Mouse (Mus musculus) hindbrain, embryonic 14.5 days (tissue): Measurements from ENCODE around the gene Mus81. TPM values are rescaled to one million over a fixed set of nuclear protein-coding genes. Genes with fewer than 3 reads are reported as not detected.

Source experiments
- ATAC-seq: fragments of 200-750 bp; cut with Nextera tagmentation; 2 replicates; pipeline ENCODE4 v1.8.0; 2017; ENCODE audit warnings: moderate number of reproducible peaks, mild to moderate bottlenecking, moderate TSS enrichment, moderate library complexity; ENCODE audit not compliant: low FRiP score
- DNase-seq: peaks from one replicate; pipeline ENCODE4 v3.0.0-alpha.2; 2015; ENCODE audit warnings: low spot score
- H3K27ac ChIP-seq: fragments of 300-500 bp; sonication (generic); 2 replicates; pipeline ENCODE4 v1.5.1; 2014; ENCODE audit warnings: mild to moderate bottlenecking, moderate library complexity
- H3K27me3 ChIP-seq: fragments of 300-500 bp; sonication (generic); 2 replicates; pipeline ENCODE4 v1.6.1; 2014; ENCODE audit warnings: mild to moderate bottlenecking, low read length, mixed read lengths; ENCODE audit not compliant: control insufficient read depth, insufficient read depth
- H3K36me3 ChIP-seq: fragments of 300-500 bp; sonication (generic); replicated peaks from 2 replicates; pipeline ENCODE4 v1.6.1; 2014; ENCODE audit not compliant: control insufficient read depth, insufficient read depth
- H3K4me1 ChIP-seq: fragments of 300-500 bp; sonication (generic); replicated peaks from 2 replicates; pipeline ENCODE4 v1.6.1; 2014; ENCODE audit warnings: antibody characterized with exemption, low read length, mixed read lengths; ENCODE audit not compliant: control insufficient read depth, insufficient read depth
- H3K4me2 ChIP-seq: fragments of 300-500 bp; sonication (generic); replicated peaks from 2 replicates; pipeline ENCODE4 v1.6.1; 2014; ENCODE audit warnings: mild to moderate bottlenecking, moderate library complexity
- H3K4me3 ChIP-seq: fragments of 300-500 bp; sonication (generic); replicated peaks from 2 replicates; pipeline ENCODE4 v1.5.1; 2014; ENCODE audit warnings: mild to moderate bottlenecking, low read length
- H3K9ac ChIP-seq: fragments of 300-500 bp; sonication (generic); 2 replicates; pipeline ENCODE4 v1.6.1; 2014
- H3K9me3 ChIP-seq: fragments of 300-500 bp; sonication (generic); 2 replicates; pipeline ENCODE4 v1.6.1; 2016; ENCODE audit warnings: low read length; ENCODE audit not compliant: control insufficient read depth
- WGBS: fragments of 180-500 bp; shearing (Covaris S2); extraction: QIAGEN DNeasy Blood & Tissue Kit; methylation state at CpG from one replicate; pipeline ENCODE4 v1.1.7; 2014; 5-methylcytosine and 5-hydroxymethylcytosine counted together
- polyA plus RNA-seq: library from polyadenylated mRNA; unstranded; fragments of >200 nt; fragmentation: Nextera tagmentation; extraction: Ambion mirVana; gene quantifications from 2 replicates; pipeline ENCODE4 v1.2.1, GENCODE M21; 2014

Gene Mus81
- polyA plus RNA-seq, 1 experiment from 2014 or later = 40.0 TPM

DNA sequence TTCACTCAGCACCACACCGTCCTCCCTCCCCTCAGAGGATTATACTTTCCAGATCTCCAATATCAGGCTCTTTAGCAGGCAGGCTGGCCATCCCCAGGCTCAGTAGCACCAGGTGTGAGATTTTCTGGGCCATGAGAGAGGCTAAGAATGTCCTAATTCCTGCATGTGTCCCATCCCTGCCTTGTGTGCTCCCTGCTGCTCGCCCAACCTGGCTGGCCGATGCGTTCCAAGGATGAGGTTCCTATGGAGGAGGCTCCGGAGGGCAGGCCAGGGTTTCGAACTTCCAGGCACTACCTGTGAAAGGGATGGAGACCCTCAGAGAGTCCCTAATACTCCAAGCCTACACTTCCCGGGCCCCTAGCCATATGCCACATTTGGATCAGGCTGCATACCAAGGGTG lies 2.4 kb downstream of the Mus81 start:
- no peak overlapping the region for H3K27ac ChIP-seq
- H3K4me1 ChIP-seq = peaks cover 18% of the 10 kb centered on the region; the same call in 1 of the 2 replicates
- peaks cover 51% of the 10 kb centered on the region for H3K36me3 ChIP-seq
- no peaks in the 10 kb centered on the region for H3K27me3 ChIP-seq
- ATAC-seq (no peak), DNase-seq (no peak)
- no peak overlapping the region for H3K4me3 ChIP-seq
- H3K9me3 ChIP-seq = no peaks in the 10 kb centered on the region
- H3K4me2 ChIP-seq = no peak overlapping the region
- 92% methylated on average over 7 of the region's 7 CpGs for WGBS
- no peak overlapping the region for H3K9ac ChIP-seq

DNA sequence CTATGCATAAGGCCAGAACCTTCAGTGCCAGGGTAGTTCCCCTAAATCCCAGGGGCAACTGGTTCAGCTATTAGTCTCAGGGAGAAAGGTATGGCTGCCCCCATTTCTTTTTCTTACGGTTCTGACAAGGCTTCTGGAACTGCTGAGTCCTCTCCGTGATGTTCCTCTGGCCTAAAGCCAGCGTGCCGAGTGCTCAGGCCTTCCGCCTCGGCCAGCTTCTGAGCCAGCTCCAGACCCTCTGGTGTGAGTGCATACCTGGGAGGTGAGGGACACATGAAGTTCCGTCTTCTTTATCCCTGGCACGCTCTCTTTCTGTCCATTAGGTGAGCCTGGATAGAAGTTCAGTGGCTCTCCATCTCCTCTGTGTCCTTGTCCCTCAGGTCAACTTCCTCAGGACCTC lies 2.8 kb downstream of the Mus81 start:
- 92% methylated on average over 8 of the region's 8 CpGs for WGBS
- Histone ChIP-seq H3K4me2 (no peak overlapping the region), H3K27me3 (no peaks in the 10 kb centered on the region), H3K9ac (no peak overlapping the region), H3K27ac (no peak overlapping the region), H3K4me3 (no peak overlapping the region), H3K36me3 (peaks cover 56% of the 10 kb centered on the region), H3K4me1 (peaks cover 18% of the 10 kb centered on the region; the same call in 1 of the 2 replicates), H3K9me3 (no peaks in the 10 kb centered on the region)
- DNase-seq = no peak
- ATAC-seq = no peak

GRCm38 (mm10) chr19:5484496-5484895 lies 3.7 kb downstream of the Mus81 start:
- ATAC-seq = no peak
- H3K27ac ChIP-seq = no peak overlapping the region
- no peak overlapping the region for H3K4me2 ChIP-seq
- 91% methylated on average over 5 of the region's 5 CpGs for WGBS
- H3K36me3 ChIP-seq = peaks cover 59% of the 10 kb centered on the region
- H3K4me3 ChIP-seq = no peak overlapping the region
- H3K9me3 ChIP-seq = no peaks in the 10 kb centered on the region
- no peak for DNase-seq
- peaks cover 13% of the 10 kb centered on the region; the same call in 1 of the 2 replicates for H3K4me1 ChIP-seq
- no peaks in the 10 kb centered on the region for H3K27me3 ChIP-seq
- H3K9ac ChIP-seq = no peak overlapping the region

DNA sequence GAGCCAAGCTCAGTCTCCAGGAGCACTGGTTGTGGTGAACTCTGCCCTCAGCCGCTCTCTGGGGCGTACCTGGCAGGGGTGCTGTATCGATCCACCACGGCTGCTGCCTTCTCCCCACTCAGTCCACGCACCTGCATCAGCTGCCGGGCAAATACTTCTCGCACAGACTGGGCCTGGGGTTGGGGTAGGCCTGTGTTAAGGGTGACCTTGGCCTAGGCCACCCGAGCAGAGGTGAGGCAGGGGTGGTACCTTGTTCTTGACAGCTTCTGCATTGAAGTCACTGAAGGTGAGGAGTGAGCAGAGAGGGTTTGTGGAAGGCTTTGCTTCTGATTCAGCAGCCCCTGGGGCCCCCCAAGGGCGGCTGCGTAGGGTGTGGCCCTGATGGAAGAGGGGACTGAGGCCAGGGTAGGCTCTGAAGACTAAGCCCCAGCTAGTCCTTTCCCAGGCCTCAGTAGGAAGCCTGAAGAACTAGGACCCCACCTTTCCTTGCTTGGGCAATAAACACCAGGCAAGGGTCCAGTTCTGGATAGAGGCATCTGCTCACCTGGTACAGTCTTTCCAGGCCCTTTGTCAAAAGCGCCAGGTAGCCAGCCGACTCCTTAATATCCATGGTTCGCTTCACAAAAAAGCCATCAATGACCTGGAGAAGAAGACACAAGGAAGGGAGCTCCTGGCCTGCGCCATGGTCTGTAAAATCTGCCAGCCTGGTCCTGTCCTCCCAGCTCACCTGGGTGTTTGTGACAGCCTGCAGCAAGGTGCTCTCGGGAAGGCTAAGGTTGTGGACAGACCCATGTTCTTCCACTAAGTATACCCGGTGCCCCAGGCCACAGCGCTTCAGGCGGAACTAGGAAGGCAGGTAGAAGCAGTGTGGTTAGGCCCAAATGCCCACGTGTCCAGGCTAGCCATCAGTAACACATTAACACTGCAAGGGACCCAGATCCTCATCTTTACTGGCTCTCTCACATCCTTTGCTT lies 4.5 kb downstream of the Mus81 start:
- no peaks in the 10 kb centered on the region for H3K27me3 ChIP-seq
- DNase-seq (no peak), ATAC-seq (no peak)
- 94% methylated on average over 19 of the region's 19 CpGs for WGBS
- H3K4me2 ChIP-seq = no peak overlapping the region
- no peak overlapping the region for H3K27ac ChIP-seq
- no peak overlapping the region for H3K4me3 ChIP-seq
- no peaks in the 10 kb centered on the region for H3K9me3 ChIP-seq
- 0 out of 2 replicates have a peak, but pooled peaks cover 9% of the 10 kb centered on the region for H3K4me1 ChIP-seq
- H3K9ac ChIP-seq = no peak overlapping the region
- peaks cover 65% of the 10 kb centered on the region for H3K36me3 ChIP-seq

DNA sequence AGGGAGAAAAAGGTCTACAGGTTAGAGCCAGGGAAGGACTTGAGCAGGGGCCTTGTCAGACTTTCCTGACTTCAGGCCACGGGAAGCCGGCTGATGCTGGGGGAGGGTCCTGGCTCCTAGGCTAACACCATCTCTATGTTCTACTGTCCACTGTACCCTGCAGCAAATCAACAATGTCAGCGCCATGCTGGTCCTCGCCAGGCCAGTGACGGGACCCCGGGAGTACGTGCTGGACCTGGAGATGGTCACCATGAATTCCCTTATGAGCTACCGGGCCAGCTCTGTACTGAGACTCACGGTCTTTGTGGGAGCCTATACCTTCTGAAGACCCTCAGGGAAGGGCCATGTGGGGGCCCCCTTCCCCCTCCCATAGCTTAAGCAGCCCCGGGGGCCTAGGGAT lies 6.8 kb downstream of the Mus81 start:
- no peaks in the 10 kb centered on the region for H3K27me3 ChIP-seq
- no peaks in the 10 kb centered on the region for H3K9me3 ChIP-seq
- ATAC-seq (no peak), DNase-seq (no peak)
- H3K4me3 ChIP-seq = no peak overlapping the region
- H3K4me1 ChIP-seq = 0 out of 2 replicates have a peak, but pooled peaks cover 4% of the 10 kb centered on the region
- 92% methylated on average over 10 of the region's 10 CpGs for WGBS
- no peak overlapping the region for H3K4me2 ChIP-seq
- H3K36me3 ChIP-seq = peaks cover 75% of the 10 kb centered on the region
- no peak overlapping the region for H3K27ac ChIP-seq
- H3K9ac ChIP-seq = no peak overlapping the region

DNA sequence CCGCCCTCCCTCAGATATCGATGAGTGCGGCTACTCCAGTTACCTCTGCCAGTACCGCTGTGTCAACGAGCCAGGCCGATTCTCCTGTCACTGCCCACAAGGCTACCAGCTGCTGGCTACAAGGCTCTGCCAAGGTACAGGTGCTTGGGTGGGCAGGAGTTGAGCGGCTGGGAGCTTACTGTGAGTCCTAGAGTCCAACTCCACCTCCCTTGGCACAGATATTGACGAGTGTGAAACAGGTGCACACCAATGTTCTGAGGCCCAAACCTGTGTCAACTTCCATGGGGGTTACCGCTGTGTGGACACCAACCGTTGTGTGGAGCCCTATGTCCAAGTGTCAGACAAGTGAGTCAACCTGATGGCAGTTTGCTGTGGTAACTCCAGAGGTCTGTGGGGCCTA lies 8.2 kb downstream of the Mus81 start:
- Histone ChIP-seq H3K4me2 (no peak overlapping the region), H3K36me3 (peaks cover 66% of the 10 kb centered on the region), H3K27ac (no peak overlapping the region), H3K9me3 (no peaks in the 10 kb centered on the region), H3K27me3 (no peaks in the 10 kb centered on the region), H3K4me1 (peaks cover 13% of the 10 kb centered on the region; the same call in 1 of the 2 replicates), H3K4me3 (no peak overlapping the region), H3K9ac (no peak overlapping the region)
- 95% methylated on average over 10 of the region's 10 CpGs for WGBS
- no peak for ATAC-seq
- DNase-seq = no peak

- ATAC-seq = no peak
- no peak overlapping the region for H3K4me3 ChIP-seq
- no peak overlapping the region for H3K27ac ChIP-seq
Measured at GRCm38 (mm10) chr19:5477668-5478300, 10.4 kb downstream of the Mus81 start.

GRCm38 (mm10) chr19:5477004-5477667 lies 11.1 kb downstream of the Mus81 start:
- Histone ChIP-seq H3K36me3 (peaks cover 37% of the 10 kb centered on the region), H3K9me3 (no peaks in the 10 kb centered on the region), H3K27me3 (no peaks in the 10 kb centered on the region), H3K4me2 (no peak overlapping the region), H3K27ac (no peak overlapping the region), H3K4me1 (peaks cover 24% of the 10 kb centered on the region), H3K4me3 (no peak overlapping the region), H3K9ac (no peak overlapping the region)
- no peak for DNase-seq
- 88% methylated on average over 10 of the region's 10 CpGs for WGBS
- ATAC-seq = no peak

More at GRCm38 (mm10) chr19:5477668-5478300, 10.4 kb downstream of the Mus81 start:
- no peaks in the 10 kb centered on the region for H3K27me3 ChIP-seq
- H3K4me2 ChIP-seq = no peak overlapping the region
- H3K4me1 ChIP-seq = peaks cover 24% of the 10 kb centered on the region
- DNase-seq = no peak
- no peak overlapping the region for H3K9ac ChIP-seq
- H3K36me3 ChIP-seq = peaks cover 44% of the 10 kb centered on the region
- 91% methylated on average over 18 of the region's 18 CpGs for WGBS
- H3K9me3 ChIP-seq = no peaks in the 10 kb centered on the region
